Mouse (Mus musculus) liver, embryonic 14.5 days (tissue): ENCODE data around the gene Kcnj15. TPM values are rescaled to one million over a fixed set of nuclear protein-coding genes. Genes with fewer than 3 reads are reported as not detected.

ENCODE experiments used
- ATAC-seq: fragments of 200-750 bp; cut with Nextera tagmentation; 2 replicates; pipeline ENCODE4 v1.8.0; 2017; ENCODE audit warnings: moderate number of reproducible peaks, mild to moderate bottlenecking, moderate library complexity; ENCODE audit not compliant: insufficient read depth
- DNase-seq, 3 experiments: peaks; one replicate each; pipeline ENCODE4 v3.0.0-alpha.2; 2012 to 2013; ENCODE audit warnings: low read depth in 3 of 3, low spot score in 3 of 3
- H3K27ac ChIP-seq: fragments of 300-500 bp; sonication (generic); 2 replicates; pipeline ENCODE4 v1.5.1; 2014; ENCODE audit warnings: moderate library complexity, mild to moderate bottlenecking, control low read depth, inconsistent platforms
- H3K27me3 ChIP-seq: fragments of 300-500 bp; sonication (generic); 2 replicates; pipeline ENCODE4 v1.6.1; 2014; ENCODE audit warnings: mild to moderate bottlenecking, low read length, moderate library complexity; ENCODE audit not compliant: control insufficient read depth, insufficient read depth
- H3K36me3 ChIP-seq: fragments of 300-500 bp; sonication (generic); replicated peaks from 2 replicates; pipeline ENCODE4 v1.6.1; 2014; ENCODE audit warnings: low read depth; ENCODE audit not compliant: control insufficient read depth, insufficient read depth
- H3K4me1 ChIP-seq, 2 experiments: fragments of 200-500 bp in 1 of 2; fragments of 300-500 bp in 1 of 2; sonication (generic) in 1 of 2; replicated peaks; 2 replicates each; pipeline ENCODE4 v1.6.1; 2012 to 2014; ENCODE audit warnings: antibody characterized with exemption in 1 of 2, inconsistent platforms in 1 of 2, low read length in 1 of 2; ENCODE audit not compliant: control insufficient read depth in 2 of 2, insufficient read depth in 2 of 2
- H3K4me2 ChIP-seq: fragments of 300-500 bp; sonication (generic); 2 replicates; pipeline ENCODE4 v1.6.1; 2014; ENCODE audit warnings: low read depth, mild to moderate bottlenecking, control low read depth, moderate library complexity
- H3K4me3 ChIP-seq, 2 experiments: fragments of 200-500 bp in 1 of 2; fragments of 300-500 bp in 1 of 2; sonication (generic) in 1 of 2; 2 replicates each; pipeline ENCODE4 v1.5.1; 2012 to 2014; ENCODE audit warnings: low read depth in 2 of 2, low read length in 2 of 2, mild to moderate bottlenecking in 2 of 2, control low read depth in 1 of 2, inconsistent platforms in 1 of 2, moderate library complexity in 1 of 2; ENCODE audit not compliant: insufficient read depth in 1 of 2
- H3K9ac ChIP-seq: fragments of 300-500 bp; sonication (generic); replicated peaks from 2 replicates; pipeline ENCODE4 v1.6.1; 2014; ENCODE audit warnings: mild to moderate bottlenecking, control low read depth, moderate library complexity
- H3K9me3 ChIP-seq: fragments of 300-500 bp; sonication (generic); 2 replicates; pipeline ENCODE4 v1.6.1; 2016; ENCODE audit warnings: low read length, mixed read lengths; ENCODE audit not compliant: control insufficient read depth
- CTCF ChIP-seq: IDR thresholded peaks from 2 replicates; pipeline ENCODE4 v1.5.1; 2016; ENCODE audit warnings: antibody characterized with exemption, low read depth, control low read depth
- EP300 ChIP-seq: IDR thresholded peaks from 2 replicates; pipeline ENCODE4 v1.6.1; 2016; ENCODE audit warnings: antibody characterized with exemption, low read depth
- WGBS: fragments of 180-500 bp; shearing (Covaris S2); extraction: QIAGEN DNeasy Blood & Tissue Kit; methylation state at CpG from one replicate; pipeline ENCODE4 v1.1.7; 2014; ENCODE audit not compliant: insufficient replicate concordance; 5-methylcytosine and 5-hydroxymethylcytosine counted together
- polyA plus RNA-seq, 2 experiments: library from polyadenylated mRNA; depleted of rRNA in 1 of 2; stranded (reverse) in 1 of 2; unstranded in 1 of 2; fragments of >200 nt; fragmentation: Nextera tagmentation in 1 of 2; extraction: Ambion mirVana in 1 of 2; gene quantifications; 2 replicates each; pipeline versions ENCODE4 v1.2.1 to v1.2.3; 2012 to 2014

Kcnj15 gene
- polyA plus RNA-seq, 2 experiments: 0.05 to 0.07 TPM

DNA sequence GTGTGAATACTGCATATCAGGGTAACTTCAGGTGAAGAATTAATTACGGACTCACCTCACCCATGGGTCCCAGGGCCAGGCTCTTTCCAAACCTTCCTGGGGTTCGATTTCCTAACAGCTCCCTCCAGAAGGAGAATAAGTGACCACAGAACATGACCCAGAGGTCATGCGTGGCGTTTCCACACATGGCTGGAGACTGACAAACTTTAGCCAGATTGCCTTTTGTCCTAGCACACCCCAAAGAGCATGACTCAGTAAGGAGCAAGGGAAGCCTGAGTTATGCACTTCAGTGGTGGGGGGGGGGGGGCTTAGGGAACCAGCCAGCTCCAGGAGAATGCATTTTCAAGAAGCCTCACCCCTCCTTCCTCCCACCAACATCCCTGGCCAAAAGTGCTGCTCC lies 2.1 kb downstream of the Kcnj15 start:
- WGBS: 43% methylated on average over 4 of the region's 4 CpGs

GRCm38 (mm10) chr16:95260693-95261092 lies 3.3 kb downstream of the Kcnj15 start:
- TF ChIP-seq CTCF (no peak), EP300 (no peak)
- DNase-seq: no peak
- no peak overlapping the region for H3K27ac ChIP-seq

More for the DNA sequence above, 2.1 kb downstream of the Kcnj15 start:
- H3K27me3 ChIP-seq: no peaks in the 10 kb centered on the region
- H3K36me3 ChIP-seq: no peaks in the 10 kb centered on the region
- no peak overlapping the region for H3K4me2 ChIP-seq
- H3K9me3 ChIP-seq: no peaks in the 10 kb centered on the region
- no peak overlapping the region for H3K9ac ChIP-seq
- H3K4me1 ChIP-seq: no peaks in the 10 kb centered on the region
- no peak for DNase-seq
- no peak for TF ChIP-seq CTCF
- ATAC-seq: no peak
- H3K4me3 ChIP-seq: no peak overlapping the region
- H3K27ac ChIP-seq: no peak overlapping the region

DNA sequence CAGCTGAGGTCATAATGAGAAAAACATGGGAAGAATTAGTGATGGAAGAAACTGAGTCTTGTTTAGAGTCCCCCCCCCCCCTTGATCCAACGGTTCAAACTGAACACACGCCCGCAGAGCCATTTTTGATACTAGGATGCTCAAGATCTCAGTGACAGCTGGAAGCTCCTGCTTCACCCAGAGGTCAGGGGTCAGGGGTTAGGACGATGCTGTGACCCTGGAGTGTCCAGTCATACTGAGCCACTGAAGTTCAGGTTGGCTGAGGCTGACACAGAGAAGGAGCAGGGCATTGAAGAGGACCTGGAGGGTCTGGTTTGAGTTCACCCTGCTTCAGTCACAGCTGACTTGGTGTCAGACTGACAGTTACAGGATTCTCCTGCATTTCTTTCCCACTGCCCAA lies 4.4 kb downstream of the Kcnj15 start:
- Histone ChIP-seq H3K27me3 (no peaks in the 10 kb centered on the region), H3K9ac (no peak overlapping the region), H3K4me1 (no peaks in the 10 kb centered on the region), H3K4me2 (no peak overlapping the region), H3K36me3 (no peaks in the 10 kb centered on the region), H3K9me3 (no peaks in the 10 kb centered on the region), H3K4me3 (no peak overlapping the region), H3K27ac (no peak overlapping the region)
- 59% methylated on average over 4 of the region's 4 CpGs for WGBS
- no peak for TF ChIP-seq CTCF
- ATAC-seq (no peak), DNase-seq (no peak)

More at GRCm38 (mm10) chr16:95260693-95261092, 3.3 kb downstream of the Kcnj15 start:
- Histone ChIP-seq H3K4me1 (no peaks in the 10 kb centered on the region), H3K36me3 (no peaks in the 10 kb centered on the region), H3K9me3 (no peaks in the 10 kb centered on the region), H3K4me3 (no peak overlapping the region), H3K4me2 (no peak overlapping the region), H3K27me3 (no peaks in the 10 kb centered on the region), H3K9ac (no peak overlapping the region)
- ATAC-seq: no peak
- 46% methylated on average over 5 of the region's 5 CpGs for WGBS

DNA sequence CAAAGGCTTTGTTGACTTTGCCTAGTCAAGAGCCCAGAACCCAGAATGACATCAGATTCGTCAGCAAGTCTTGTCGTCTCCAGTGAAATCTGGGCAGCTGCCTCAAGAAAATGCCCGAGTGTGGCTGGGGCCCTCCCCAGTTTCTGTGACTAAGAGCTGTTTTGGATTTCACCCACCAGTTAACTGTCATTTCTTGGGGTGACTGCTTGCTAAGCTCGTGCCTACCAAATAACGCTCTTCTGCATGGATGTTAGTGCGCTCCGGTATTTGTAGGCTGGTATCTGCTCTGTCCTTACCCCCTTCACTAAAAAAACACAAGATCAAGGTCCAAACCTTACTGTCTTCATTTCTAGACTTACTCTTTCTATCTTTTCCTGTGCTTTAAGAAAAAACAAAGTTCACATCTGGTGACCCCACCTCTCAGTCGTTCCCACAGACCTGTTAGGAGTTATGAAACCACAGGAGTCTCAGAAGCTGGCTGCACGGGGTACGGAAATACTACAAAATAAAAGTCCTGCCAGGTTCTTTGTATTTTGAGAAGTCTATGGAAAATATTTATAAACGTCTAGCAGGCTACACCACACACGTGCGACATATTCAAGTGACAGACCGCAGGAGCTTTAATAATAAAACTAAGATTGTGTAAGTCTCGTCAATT lies 5.5 kb downstream of the Kcnj15 start:
- ATAC-seq: no peak
- no peak overlapping the region for H3K4me2 ChIP-seq

GRCm38 (mm10) chr16:95264324-95264723 lies 7.0 kb downstream of the Kcnj15 start:
- no peak overlapping the region for H3K27ac ChIP-seq
- DNase-seq: no peak
- H3K36me3 ChIP-seq: no peaks in the 10 kb centered on the region
- H3K9me3 ChIP-seq: no peaks in the 10 kb centered on the region
- H3K9ac ChIP-seq: no peak overlapping the region
- TF ChIP-seq EP300 (no peak), CTCF (no peak)
- H3K4me3 ChIP-seq: no peak overlapping the region
- 54% methylated on average over 5 of the region's 5 CpGs for WGBS
- H3K4me2 ChIP-seq: no peak overlapping the region
- H3K27me3 ChIP-seq: no peaks in the 10 kb centered on the region
- no peaks in the 10 kb centered on the region for H3K4me1 ChIP-seq
- no peak for ATAC-seq

More for the DNA sequence above, 5.5 kb downstream of the Kcnj15 start:
- no peaks in the 10 kb centered on the region for H3K4me1 ChIP-seq
- no peak overlapping the region for H3K9ac ChIP-seq
- no peak overlapping the region for H3K4me3 ChIP-seq
- no peak overlapping the region for H3K27ac ChIP-seq
- no peaks in the 10 kb centered on the region for H3K27me3 ChIP-seq
- H3K9me3 ChIP-seq: no peaks in the 10 kb centered on the region
- TF ChIP-seq CTCF: no peak
- TF ChIP-seq EP300: no peak
- DNase-seq: no peak
- WGBS: 58% methylated on average over 15 of the region's 15 CpGs
- H3K36me3 ChIP-seq: no peaks in the 10 kb centered on the region
